Mouse (Mus musculus) cerebral cortex, adult 2 months (tissue): ENCODE results near the gene Cts8.

Experiments
- WGBS: fragments of 180-500 bp; shearing (Covaris S2); methylation state at CpG from one replicate; pipeline ENCODE4 v1.1.7; 2018; 5-methylcytosine and 5-hydroxymethylcytosine counted together

Cts8 gene

GRCm38 (mm10) chr13:61255258-61255657 lies at the start of gene Cts8:
Gene Cts8 (minus strand): TSS chr13:61255358.
- 79% methylated on average over 2 of the region's 2 CpGs for WGBS

- WGBS: 83% methylated on average over 2 of the region's 2 CpGs
Measured at GRCm38 (mm10) chr13:61288739-61289138, 33.6 kb upstream of the Cts8 start, which contains the start of gene Gm49398. Gene Gm49398 (minus strand): TSS chr13:61288839.

GRCm38 (mm10) chr13:61241076-61241947 lies 13.8 kb downstream of the Cts8 start:
- 60% methylated on average over 13 of the region's 13 CpGs for WGBS

- WGBS: 83% methylated on average over 3 of the region's 3 CpGs
Measured at GRCm38 (mm10) chr13:61203310-61203709, 51.8 kb downstream of the Cts8 start, which contains the start of gene Cts6. Gene Cts6 (minus strand): TSS chr13:61203410.
